Mouse (Mus musculus): ENCODE results near the gene Mbnl2. TPM values are rescaled to one million over a fixed set of nuclear protein-coding genes. Genes with fewer than 3 reads are reported as not detected.

The Mbnl2 gene
- total and polyA plus RNA-seq, 3 experiments: 5.6 to 8.6 TPM; not detected in 1

- no peaks in the 10 kb centered on the region for H3K27me3 ChIP-seq (ENCODE audit: control insufficient read depth in 1 of 2, insufficient read depth in 2 of 2, low read length in 2 of 2)
- no peak overlapping the region for H3K9ac ChIP-seq (ENCODE audit: control insufficient read depth, low read depth, low read length, poor library complexity, severe bottlenecking)
- no peak overlapping the region for H3K4me3 ChIP-seq (ENCODE audit: control insufficient read depth in 1 of 2, insufficient read depth in 1 of 2, low read depth in 2 of 2, low read length in 2 of 2)
- peaks cover 0 to 5% of the 10 kb centered on the region in 2 experiments; a peak in 2 of 4 replicates for H3K4me1 ChIP-seq (ENCODE audit: control insufficient read depth in 1 of 2, insufficient read depth in 2 of 2, low read length in 2 of 2)
- H3K79me2 ChIP-seq (ENCODE audit: control insufficient read depth, insufficient read depth, low read length, poor library complexity): no peaks in the 10 kb centered on the region; the same call in 1 of the 2 replicates
- no peak for DNase-seq (ENCODE audit: low read depth, low spot score)
- TF ChIP-seq E2F4 (IDR thresholded peaks at IDR 0.05; ENCODE audit: borderline replicate concordance, low read depth, low read length) (no peak), USF1 (IDR thresholded peaks at IDR 0.05; ENCODE audit: low read depth, low read length) (no peak), MAZ (IDR thresholded peaks at IDR 0.05; ENCODE audit: low read depth, low read length) (no peak), KAT2A (conservative IDR thresholded peaks at IDR 0.05; ENCODE audit: low read depth, low read length) (no peak), TCF12 (IDR thresholded peaks at IDR 0.05; ENCODE audit: low read depth, low read length) (no peak), GATA1 (IDR thresholded peaks at IDR 0.05; ENCODE audit: low read depth, low read length) (no peak), ZMIZ1 (IDR thresholded peaks at IDR 0.05; ENCODE audit: low read depth, low read length) (no peak), POLR2AphosphoS5 (IDR thresholded peaks at IDR 0.05; ENCODE audit: borderline replicate concordance, low read depth, low read length) (no peak)
- H3K27ac ChIP-seq (ENCODE audit: control insufficient read depth, low read depth, low read length): no peak overlapping the region
- H3K36me3 ChIP-seq (ENCODE audit: control insufficient read depth in 1 of 2, insufficient read depth in 2 of 2, low read length in 2 of 2): peaks cover 0 to 4% of the 10 kb centered on the region in 2 experiments; a peak in 1 of 4 replicates
- no peaks in the 10 kb centered on the region for H3K9me3 ChIP-seq (replicated peaks; ENCODE audit: insufficient read depth, low read length)
Measured at GRCm38 (mm10) chr14:120311330-120312097, 36.0 kb downstream of the Mbnl2 start.

GRCm38 (mm10) chr14:120312661-120313406, 37.4 kb downstream of the Mbnl2 start:
- Histone ChIP-seq H3K9ac (ENCODE audit: control insufficient read depth, low read depth, low read length, poor library complexity, severe bottlenecking) (no peak overlapping the region), H3K36me3 (ENCODE audit: control insufficient read depth in 1 of 2, insufficient read depth in 2 of 2, low read length in 2 of 2) (peaks cover 0 to under 1% of the 10 kb centered on the region in 2 experiments; a peak in 1 of 4 replicates), H3K27me3 (ENCODE audit: control insufficient read depth in 1 of 2, insufficient read depth in 2 of 2, low read length in 2 of 2) (no peaks in the 10 kb centered on the region), H3K79me2 (ENCODE audit: control insufficient read depth, insufficient read depth, low read length, poor library complexity) (no peaks in the 10 kb centered on the region; the same call in 1 of the 2 replicates), H3K9me3 (replicated peaks; ENCODE audit: insufficient read depth, low read length) (no peaks in the 10 kb centered on the region), H3K4me1 (ENCODE audit: control insufficient read depth in 1 of 2, insufficient read depth in 2 of 2, low read length in 2 of 2) (no peaks in the 10 kb centered on the region; a peak in 1 of 4 replicates), H3K4me3 (ENCODE audit: control insufficient read depth in 1 of 2, insufficient read depth in 1 of 2, low read depth in 2 of 2, low read length in 2 of 2) (no peak overlapping the region), H3K27ac (ENCODE audit: control insufficient read depth, low read depth, low read length) (no peak overlapping the region)
- no peak for DNase-seq (ENCODE audit: low read depth, low spot score)
- TF ChIP-seq MAX (IDR thresholded peaks at IDR 0.05; ENCODE audit: low read length): no peak
- no peak for TF ChIP-seq KAT2A (conservative IDR thresholded peaks at IDR 0.05; ENCODE audit: low read depth, low read length)
- no peak for TF ChIP-seq USF2 (IDR thresholded peaks at IDR 0.05; ENCODE audit: borderline replicate concordance in 1 of 2, insufficient read depth in 1 of 2, low read depth in 1 of 2, low read length in 2 of 2)
- no peak for TF ChIP-seq BHLHE40 (IDR thresholded peaks at IDR 0.05; ENCODE audit: borderline replicate concordance, low read depth, low read length)
- no peak for TF ChIP-seq RAD21 (IDR thresholded peaks at IDR 0.05; ENCODE audit: low read depth, low read length)
- TF ChIP-seq ETS1 (IDR thresholded peaks at IDR 0.05; ENCODE audit: low read depth, low read length): no peak
- TF ChIP-seq CHD1 (IDR thresholded peaks at IDR 0.05; ENCODE audit: low read depth, low read length): no peak
- no peak for TF ChIP-seq UBTF (IDR thresholded peaks at IDR 0.05; ENCODE audit: borderline replicate concordance, insufficient read depth, low read depth, low read length)
- TF ChIP-seq TAL1 (IDR thresholded peaks at IDR 0.05; ENCODE audit: low read length): no peak

Data from MEL (cell line).